Mouse (Mus musculus): ENCODE results near the gene Nav2.
A peak's percentile ranks its signal among the peaks of the same experiment; 100 is the strongest.

The Nav2 gene

DNA sequence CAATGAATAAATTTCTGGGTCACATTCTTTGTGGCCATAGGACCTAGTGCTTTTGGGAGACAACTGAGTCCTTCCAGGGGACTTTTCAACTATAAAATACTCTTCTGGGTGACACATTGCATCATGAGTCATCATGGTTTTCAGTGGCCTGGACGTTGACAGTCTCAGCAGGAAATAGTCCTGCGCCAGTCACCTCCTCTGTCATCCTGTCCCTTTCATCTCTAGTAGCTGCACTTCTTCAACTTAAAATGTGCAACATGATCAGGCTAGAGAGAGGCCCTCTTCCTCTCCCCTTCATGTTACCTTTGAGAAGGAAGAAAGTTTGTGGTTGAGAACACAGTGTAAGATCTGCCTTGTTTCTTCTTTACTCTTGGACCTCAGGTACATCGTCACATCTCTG is 426.5 kb downstream of the Nav2 start:
- no peak for DNase-seq (ENCODE audit: low spot score)

DNA sequence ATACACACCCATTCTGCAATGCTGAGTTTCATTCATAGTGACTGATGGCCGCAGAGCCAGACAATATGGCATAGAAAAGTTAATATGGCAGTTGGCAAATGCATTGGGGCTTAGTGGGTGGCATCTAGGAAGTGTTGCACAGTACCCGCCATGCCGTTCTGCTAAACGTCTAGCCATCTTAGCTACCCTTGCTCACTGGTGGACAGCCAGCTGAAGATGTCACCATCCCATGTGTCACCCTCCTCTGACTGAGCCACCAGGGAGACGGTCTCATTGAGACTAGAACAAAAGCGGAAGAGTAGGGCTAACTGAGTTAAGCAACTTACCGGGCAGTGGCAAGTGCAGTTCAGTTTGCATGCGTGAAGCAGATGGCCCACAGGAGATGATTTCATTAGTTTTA is 428.2 kb downstream of the Nav2 start:
- DNase-seq (ENCODE audit: low spot score): no peak

DNA sequence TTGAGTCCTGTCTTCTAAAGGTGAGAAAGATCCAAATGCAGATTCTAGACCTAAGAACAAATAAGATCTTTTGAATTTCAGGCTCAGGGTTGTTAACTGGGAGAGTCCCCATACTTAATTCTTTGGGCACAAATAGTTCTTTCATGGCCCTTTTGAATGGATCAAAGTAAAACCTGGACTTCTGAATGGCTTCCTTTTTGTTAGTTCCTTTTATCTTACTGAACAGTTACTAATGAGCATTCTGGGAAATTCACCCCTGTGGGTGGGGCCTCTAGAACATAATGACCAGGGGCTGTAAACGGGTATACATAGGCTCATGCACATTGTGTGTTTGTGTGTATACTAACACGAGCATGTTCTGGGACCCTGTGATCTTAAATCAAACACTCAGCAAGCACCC is 429.2 kb downstream of the Nav2 start:
- DNase-seq (ENCODE audit: low spot score): no peak

DNA sequence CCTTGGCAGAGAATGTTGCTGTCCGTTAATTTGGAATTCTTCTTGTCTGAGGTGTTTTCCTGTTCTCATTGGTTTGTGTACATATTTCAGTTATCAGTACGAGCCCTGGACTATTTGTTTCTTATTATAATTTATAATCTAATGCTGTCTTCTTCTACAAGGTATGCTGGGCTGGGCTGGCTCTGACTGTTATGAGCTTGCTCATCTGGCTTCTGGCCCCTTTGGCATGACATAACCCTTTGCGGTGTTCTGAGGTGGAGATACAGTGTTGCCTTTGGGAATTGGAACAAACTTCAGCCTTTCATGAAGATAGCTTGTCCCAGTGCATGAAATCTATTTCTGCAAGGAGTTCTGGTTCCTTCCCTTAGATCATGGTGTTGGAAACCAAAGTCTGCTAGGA is 431.4 kb downstream of the Nav2 start:
- peak; percentile 77 for DNase-seq (ENCODE audit: low spot score)

DNA sequence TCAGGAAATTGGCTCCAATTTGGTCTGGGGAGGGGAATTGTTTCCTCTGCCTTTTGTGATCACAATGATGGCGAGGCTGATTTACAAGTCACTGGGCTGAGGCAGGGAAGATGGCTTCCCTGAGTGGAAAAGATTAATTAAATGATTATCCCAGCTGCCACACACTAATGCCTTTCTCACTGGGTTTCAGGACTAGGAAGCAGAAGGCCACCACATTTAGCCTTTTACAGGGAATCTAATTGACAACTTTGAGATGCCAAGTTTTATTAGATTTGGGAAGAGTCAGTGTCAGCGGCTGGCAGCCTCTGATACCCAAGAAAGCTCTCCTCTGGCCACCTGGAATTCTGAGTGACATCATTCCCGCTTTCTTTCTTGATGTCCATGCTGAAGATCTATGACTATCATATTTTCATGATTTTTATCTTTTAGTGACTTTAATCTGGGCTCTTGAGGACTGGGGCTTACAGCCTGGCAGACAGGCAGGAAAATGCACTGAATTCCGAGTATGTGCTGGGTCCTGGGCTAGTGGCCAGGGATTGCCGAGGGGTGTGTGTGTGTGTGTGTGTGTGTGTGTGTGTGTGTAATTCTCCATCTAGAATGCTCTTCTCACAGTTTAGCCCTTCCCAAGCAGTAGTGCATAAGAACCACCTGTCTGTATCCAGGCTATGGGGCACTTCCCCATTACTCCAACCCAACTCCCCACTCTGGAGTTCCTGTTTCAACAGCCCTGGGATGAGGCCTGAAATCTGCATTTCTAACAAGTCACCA is 432.8 kb downstream of the Nav2 start:
- DNase-seq (ENCODE audit: low spot score): no peak

DNA sequence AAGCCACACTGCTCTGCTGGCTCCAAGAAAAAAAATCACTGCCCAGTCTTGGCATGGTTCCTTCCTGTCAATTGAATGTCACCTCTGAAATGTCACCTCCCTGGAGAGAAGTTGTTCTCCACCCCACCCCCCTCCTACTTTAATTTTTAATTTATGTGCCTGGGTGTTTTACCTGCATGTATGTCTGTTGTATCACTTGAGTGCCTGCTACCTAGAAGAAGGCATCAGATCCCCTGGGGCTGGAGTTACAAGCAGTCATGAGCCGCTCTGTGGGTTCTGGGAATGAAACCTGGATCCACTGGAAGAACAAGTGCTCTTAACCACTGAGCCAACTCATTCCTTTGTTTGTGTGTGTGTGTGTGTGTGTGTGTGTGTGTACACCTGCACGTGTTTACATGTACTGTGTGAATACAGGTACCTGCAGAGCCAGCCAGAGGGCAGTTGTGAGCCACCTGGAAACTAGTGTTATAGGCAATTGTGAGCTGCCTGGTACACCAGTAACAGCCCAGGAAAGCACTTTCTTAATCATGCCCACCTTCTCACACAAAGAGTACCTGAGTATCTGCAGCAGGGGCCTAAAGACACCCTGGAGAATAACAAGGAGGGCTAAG is 433.5 kb downstream of the Nav2 start:
- no peak for DNase-seq (ENCODE audit: low spot score)

DNA sequence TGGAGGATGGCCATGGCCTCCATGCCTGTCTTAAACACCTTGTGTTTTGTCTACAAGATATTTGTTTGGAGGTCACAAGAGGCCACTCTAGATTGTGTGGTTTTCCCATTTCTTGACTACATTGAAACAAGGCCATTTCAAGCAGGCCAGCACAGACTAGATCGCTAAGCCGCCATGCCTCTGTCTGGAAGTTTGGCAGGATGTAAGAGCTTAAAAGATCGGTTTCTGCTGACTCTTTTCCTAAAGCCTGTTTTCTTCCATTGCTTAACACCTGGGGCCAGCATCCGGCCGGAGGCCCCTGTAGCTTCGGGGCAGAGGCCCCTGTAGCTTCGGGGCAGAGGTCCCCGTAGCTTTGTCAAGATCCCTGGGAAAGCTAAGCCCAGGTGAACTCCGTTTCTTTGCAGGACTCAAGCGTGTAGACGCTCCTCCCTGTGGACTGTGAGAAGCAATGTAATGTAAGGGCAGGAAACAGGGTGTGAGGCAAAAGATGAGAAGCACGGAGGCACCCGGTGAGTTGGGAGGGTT is 434.1 kb downstream of the Nav2 start:
- no peak for DNase-seq (ENCODE audit: low spot score)

DNA sequence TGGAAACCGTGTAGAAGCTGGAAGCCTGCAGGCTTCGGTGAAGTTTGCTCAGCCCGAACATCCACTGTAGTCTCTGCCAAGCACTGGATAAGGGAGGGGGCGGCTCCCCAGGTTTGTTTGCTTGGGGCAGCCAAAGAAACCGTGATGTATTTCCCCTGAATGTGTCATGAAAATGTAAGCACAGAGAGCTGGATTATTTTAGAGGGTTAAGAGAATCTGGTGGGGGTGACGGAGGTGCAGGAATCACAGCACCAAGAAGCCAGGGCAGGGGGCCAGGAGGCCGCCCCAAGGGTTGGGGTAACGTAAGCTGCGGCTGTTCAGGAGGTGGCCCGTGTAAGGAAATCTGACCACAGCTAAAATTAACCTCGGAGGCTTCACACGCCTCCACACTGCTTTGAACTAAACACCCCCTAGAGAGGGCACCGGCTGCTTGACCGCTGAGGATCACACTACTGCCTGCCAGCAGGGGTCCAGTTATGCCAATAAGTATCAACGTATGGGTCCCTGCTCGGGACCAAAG is 434.6 kb downstream of the Nav2 start:
- DNase-seq (ENCODE audit: low spot score): peak; percentile 19

DNA sequence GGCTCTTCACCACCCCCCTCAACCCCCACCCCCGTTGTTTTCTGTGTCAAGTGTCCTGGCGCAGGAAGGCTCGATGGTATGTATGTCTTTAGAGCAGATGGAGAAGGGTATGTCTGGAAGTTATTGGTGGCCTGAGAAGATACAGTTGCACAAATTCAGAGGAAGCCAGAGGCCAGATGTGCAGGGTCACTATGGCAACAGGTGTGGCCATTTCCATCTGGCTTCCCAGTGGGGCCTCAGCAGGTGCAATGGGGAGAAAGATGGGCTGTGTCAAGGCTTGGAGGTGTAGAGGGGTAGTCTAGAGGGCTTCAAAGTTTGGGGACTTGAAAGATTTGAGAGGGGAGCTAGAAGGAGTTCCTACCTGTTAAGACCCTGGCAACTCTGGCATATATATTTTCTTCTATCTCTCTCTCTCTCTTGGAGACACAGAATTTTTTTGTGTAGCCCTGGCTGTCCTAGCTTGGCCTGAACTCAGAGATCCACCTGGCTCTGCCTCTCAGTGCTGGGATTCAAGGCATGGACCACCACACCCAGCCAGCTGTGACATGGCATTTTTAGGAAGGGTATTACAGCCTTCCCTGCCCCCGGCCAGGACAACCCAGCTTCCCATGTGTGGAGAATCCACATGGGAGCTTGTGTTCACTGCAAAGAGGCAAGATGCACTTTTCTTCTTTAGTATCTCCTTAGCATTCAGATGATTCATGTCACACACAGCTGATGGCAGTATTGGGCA is 435.4 kb downstream of the Nav2 start:
- DNase-seq (ENCODE audit: low spot score): peak; percentile 56

DNA sequence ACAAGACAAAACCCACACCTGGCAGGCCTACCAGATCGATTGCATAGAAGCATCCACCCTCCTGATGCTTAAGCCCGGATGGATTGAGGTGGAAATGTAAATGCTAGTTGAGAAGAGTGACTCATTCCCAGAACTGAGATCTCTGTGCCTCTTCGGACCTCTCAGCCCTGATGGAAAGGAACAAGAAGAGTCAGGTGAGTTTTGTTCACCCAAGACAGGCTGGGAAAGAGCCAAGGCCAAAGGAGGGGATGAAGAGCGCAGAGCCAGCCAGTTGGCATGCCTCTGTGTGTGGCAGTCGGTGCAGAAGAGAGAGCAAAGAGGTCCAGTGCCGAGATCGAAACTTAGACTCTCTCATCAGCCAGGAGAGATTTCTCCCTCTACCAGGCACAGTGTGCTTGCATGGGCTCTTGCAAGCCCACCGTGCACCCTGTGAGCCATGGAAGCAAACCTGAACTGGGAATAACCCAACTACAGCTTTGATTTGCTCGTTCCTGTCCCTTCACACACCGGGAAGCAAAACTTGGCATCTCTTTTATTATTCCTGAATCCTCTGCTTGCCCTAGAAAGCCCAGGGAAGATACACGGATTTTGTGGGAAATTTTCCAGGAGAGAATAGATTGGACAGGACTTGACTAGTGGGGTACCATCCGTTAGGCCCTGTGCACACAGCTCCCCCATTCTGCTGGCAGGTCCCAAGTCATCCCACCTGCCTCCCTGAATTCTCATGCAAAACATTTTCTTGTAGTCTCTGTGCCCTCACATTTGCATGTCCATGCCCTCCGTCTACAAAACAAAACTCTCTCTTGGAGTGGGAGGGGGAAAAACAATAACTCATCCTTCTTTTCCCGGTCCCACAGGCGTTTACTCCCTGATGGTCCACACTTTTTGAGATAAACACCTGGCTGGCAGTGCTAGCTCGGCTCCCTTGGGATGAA is 439.1 kb downstream of the Nav2 start:
- no peak for DNase-seq (ENCODE audit: low spot score)

DNA sequence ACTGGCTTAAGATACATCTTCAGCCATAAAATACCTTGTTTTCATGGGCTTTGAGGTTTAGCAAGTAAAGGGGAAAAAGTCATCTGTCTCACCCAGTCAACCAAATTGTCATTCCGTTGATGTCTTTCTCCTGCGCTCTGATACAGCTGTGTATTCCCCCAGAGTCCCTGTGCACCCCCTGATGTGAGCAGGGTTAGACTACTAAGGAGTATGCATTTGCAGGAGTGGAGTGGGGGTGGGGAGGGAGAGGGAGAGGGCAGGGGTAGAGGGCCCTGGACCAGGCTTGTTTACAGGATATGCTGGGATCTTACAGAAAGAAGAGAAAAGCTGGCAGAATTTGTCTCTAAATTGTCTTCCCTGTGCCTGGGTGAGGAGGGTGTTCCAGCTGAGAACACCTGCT is 440.1 kb downstream of the Nav2 start:
- DNase-seq (ENCODE audit: low spot score): no peak

DNA sequence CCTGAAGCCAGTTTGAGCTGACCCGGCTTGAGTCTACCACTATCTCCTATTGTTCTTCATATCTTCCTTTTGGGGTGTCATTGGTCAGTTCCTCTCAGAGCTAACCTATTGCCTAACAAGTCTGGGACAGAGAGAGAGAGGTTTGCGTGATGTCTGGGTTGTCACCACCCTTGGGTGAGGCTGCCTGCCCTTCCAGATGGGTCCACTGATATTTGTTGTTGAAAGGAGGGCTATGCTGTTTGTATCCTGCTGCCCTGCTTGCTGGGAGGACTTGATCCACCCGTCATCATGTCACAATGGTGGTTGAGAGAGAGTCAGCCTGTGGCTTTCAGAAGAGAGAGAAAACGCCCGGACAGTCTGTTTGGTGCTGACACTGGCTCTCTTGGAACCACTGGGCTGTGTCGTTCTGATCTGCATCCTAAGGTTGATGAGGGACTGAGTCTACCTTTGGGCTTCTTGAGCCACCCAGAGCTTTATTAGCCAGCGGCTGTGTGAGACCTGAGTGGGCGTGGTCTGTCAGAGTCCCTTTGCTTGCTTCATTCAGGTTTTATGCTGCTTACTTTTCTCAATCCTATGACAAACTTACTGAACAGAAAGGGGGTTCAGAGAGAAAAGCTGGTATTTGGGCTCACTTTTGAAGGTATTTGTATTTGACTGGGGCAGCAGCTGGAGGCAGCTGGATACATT is 441.9 kb downstream of the Nav2 start:
- DNase-seq (ENCODE audit: low spot score): no peak

DNA sequence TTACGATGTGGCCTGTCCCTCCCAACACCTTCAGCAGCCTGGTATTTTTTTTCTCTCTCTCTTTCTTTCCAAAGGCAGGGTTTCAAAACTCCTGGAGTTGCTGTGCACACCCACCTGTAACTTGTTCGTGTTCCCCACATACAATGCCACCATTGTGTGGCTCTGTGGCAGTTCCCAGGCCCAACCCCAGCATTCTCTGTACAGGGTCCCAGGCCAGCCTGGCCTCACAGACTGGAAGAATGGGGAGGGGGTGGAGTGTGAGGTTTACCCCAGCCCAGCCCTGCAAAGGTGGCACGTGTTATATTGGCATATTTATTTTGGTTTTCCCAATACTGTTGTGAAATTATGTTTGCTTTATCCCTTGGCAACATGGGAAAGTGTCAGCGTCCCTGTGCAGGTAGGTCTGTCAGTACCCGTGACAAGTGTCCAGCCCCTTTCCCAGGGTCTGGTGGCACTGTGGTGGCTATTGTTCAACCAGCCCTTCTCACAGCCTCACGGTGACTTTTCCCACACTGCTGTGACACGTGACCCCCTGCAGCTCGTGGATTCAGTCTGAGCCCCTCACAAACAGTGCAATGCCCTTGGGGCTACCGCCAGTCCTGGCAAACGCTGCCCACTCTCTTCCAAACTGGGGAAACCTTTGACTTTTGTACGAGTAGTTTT is 443.2 kb downstream of the Nav2 start:
- DNase-seq (ENCODE audit: low spot score): no peak

DNA sequence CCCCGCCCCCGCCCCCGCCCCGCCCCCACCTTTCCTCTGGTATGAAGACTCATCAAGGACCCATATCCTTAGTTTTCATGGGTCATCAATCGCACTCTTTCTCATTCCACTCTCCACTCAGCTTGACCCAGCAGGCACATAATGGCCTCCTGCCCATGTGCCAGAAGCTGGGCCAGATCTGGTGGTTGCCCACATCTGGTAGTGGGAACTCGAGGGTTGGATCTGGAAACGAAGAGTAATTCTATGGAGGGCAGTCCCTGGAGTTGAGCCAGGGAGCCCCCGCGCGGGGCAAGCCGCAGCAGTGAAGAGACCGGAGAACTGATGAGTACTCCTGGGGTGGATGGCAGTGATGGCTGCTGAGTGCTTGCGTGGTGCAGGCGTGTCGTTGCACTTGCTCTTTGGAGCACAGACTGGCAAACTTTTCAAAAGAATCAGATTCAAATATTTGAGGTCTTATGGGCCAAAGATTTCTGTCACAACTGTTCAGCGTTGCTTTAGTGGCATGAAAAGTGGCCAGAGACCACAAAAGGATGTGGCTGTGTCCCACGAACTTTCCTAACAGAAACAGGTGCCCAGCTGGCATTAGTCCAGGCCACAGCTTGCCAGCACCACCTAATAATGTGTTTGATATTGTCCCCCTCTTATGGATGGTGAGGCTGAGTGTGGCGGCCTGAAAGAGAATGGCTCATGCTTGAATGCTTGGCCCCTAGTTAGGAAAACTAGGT is 449.1 kb downstream of the Nav2 start:
- DNase-seq (ENCODE audit: low spot score): no peak

DNA sequence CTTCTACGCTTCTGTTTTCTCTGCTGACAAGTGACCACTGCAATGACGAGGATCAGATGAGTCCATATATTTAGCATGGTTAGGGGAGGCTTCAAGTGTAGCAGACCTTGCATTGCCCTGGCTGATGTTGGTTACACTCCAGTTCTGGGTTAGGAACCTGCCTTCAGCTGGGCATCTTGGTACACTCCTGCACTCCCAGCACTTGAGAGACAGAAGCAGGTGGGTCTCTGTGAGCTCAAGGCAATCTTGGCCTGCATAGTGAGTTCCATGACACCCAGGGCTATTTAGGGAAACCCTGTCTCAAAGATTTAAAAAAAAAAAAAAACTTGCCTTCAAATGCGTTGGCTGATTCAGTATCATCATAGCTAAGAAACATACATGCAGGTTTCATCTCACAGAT is 450.6 kb downstream of the Nav2 start:
- DNase-seq (ENCODE audit: low spot score): no peak

DNA sequence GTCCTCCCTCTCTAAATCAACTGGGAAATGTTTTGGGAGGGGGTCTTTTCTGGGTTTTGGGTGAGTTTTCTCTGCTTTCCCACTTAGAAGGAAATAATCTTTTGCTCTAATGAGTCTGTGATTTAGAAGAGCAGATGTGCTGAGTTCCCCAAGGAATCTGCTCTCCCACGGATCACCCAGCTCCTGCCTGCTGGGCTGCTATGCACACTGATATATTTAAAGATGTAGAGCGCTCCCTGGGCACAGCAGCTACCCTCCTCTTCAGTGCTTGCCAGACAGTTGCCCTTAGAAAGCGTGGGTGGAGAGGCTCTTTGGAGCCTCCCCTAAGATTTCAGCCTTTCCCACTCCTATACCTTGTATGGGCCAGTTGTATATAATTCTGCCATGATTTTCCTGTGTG is 452.1 kb downstream of the Nav2 start:
- DNase-seq (ENCODE audit: low spot score): no peak

DNA sequence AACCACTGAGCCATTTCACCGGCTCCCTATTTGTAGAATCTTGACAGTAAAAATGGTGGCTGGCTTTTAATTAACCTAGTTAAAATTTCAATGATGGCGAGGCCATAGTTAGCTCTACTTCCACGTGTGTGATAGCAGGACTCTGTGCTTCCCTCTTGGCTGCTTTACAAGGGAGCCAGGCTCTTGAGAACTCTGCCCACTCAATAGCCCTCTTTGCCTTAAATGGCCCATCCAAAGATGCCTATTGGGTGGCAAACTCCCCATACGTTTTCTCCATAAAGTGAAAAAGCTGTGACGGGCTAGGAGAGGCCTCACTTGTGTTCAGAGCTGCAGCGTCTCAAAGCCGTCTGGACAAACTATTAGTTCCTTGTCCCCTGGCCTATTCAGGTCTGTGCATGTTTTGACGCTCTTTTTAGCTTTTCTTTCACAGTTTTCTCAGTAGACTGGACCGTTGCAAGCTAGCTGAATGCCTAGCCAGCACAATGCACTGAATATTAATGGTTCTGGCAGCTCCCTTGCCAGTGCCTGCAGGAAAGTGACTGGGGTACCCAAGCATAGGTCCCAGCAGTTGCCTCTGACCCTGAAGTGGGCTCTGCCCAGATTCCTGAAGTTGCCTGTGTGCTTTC is 453.1 kb downstream of the Nav2 start:
- DNase-seq (ENCODE audit: low spot score): no peak

DNA sequence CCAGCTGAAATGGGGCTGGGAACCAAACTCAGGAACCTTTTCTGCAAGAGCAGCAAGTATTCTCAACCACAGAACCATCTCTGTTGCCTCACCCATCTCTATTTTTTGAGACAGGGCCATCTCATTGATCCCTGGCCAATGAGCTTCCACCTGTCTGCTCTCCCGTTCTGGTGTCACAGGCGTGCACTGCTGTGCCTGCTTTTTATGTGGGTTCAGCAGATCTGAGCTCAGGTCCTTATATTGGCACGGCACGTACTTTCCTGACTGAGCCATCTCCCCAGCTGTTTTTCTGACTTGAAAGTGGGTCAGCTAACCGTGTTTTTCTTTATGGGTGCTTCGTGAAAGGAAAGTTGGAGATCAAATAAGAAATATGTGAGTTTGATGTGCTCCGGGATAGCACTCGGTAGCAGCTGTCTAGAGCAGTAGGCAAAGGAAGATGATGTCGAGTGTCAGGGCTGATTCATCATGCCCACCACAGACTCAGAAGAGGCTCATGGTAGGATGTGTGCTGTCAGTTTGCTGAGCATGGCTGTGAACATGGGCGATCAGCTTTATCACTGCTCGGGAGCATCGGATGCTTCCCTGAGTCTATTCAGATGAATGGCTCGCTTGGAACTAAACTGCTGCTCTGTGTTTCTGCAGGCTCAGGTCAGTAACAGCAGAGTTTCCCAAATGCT is 456.1 kb downstream of the Nav2 start:
- no peak for DNase-seq (ENCODE audit: low spot score)

DNA sequence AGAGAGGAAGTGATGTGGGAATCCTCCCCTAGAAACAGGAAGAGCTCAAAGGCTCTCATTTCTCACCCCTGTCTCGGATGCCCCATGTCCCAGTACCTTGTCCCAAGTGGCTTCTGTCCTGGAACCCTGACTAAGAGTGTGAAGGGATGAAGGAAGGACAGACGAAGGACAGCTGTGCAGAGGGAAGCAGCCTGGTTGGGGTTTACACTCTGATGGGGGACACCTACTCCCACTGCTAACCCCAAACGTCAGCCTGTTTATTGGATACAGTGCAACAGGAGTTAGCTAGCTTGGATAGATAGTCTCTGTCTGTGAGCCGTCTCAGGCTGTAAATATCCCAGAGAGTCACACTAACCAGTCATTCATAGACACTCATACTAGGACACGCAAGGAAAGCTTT is 460.1 kb downstream of the Nav2 start:
- no peak for DNase-seq (ENCODE audit: low spot score)

All from testis, postnatal 14 days (tissue).